In genomic region chr7:84299601-84300000, GRCm38 (mm10) we compare ENCODE assay signal across 31 mouse cellular contexts.
DNase-seq lines count a peak whose midpoint lies in the region; ATAC-seq and TF ChIP-seq lines count a peak whose summit lies in the region.
"Had no signal": no experiment of that assay in that cellular context is flagged by ENCODE, and none has a peak within 500 bp of the region (broad histone marks: within the 10 kb centered on the region; RNA-seq: fewer than 3 reads in every experiment).

No protein-coding gene starts in this region.

- peaks cover 3% of the 10 kb centered on the region; the same call in 1 of the 2 replicates for H3K4me1 ChIP-seq in lung, embryonic 14.5 days (ENCODE audit: insufficient read depth)
- no peaks in the 10 kb centered on the region for H3K4me1 ChIP-seq in lung, postnatal 0 days (ENCODE audit: insufficient read depth, low read depth, low read length)
- H3K4me1 ChIP-seq: forebrain, embryonic 10.5 days; hindbrain, embryonic 12.5 days; limb, embryonic 13.5 days; midbrain, embryonic 15.5 days; neural tube, embryonic 15.5 days; stomach, embryonic 15.5 days had no signal

- 63% methylated on average over 4 of the region's 4 CpGs for WGBS in lung, embryonic 14.5 days
- WGBS in lung, postnatal 0 days: 70% methylated on average over 4 of the region's 4 CpGs

- H3K9ac ChIP-seq in lung, embryonic 14.5 days: no peak overlapping the region
- H3K9ac ChIP-seq in lung, postnatal 0 days (replicated peaks; ENCODE audit: low read depth): no peak overlapping the region
- H3K9ac ChIP-seq: forebrain, postnatal 0 days; heart, embryonic 13.5 days; hindbrain, embryonic 12.5 days; limb, embryonic 13.5 days; midbrain, embryonic 15.5 days; neural tube, embryonic 15.5 days; stomach, embryonic 15.5 days had no signal

- no peak for TF ChIP-seq CTCF in lung, embryonic 14.5 days (IDR thresholded peaks at IDR 0.05; ENCODE audit: low read depth)
- no peak for TF ChIP-seq CTCF in lung, postnatal 0 days (IDR thresholded peaks at IDR 0.05)

- intact Hi-C loops in heart, postnatal 36 days (cut with DNase I): no loop called here

- H3K36me3 ChIP-seq in lung, embryonic 14.5 days (ENCODE audit: insufficient read depth): no peaks in the 10 kb centered on the region
- H3K36me3 ChIP-seq in lung, postnatal 0 days (ENCODE audit: insufficient read depth, low read length): no peaks in the 10 kb centered on the region
- H3K36me3 ChIP-seq: heart, embryonic 13.5 days; stomach, embryonic 15.5 days had no signal

- no peaks in the 10 kb centered on the region for H3K27me3 ChIP-seq in lung, embryonic 14.5 days (ENCODE audit: insufficient read depth, low read length)
- no peaks in the 10 kb centered on the region for H3K27me3 ChIP-seq in lung, postnatal 0 days (replicated peaks; ENCODE audit: insufficient read depth, low read length)
- H3K27me3 ChIP-seq: heart, embryonic 13.5 days; hindbrain, embryonic 12.5 days; limb, embryonic 13.5 days; midbrain, embryonic 15.5 days; neural tube, embryonic 15.5 days; stomach, embryonic 15.5 days had no signal

- DNase-seq in heart, adult 11 months: peak; percentile 66
- no peak for DNase-seq in heart, postnatal 36 days
- DNase-seq in lung, embryonic 14.5 days: peak; percentile 27
- DNase-seq in lung, postnatal 0 days (ENCODE audit: low spot score): no peak
- DNase-seq in Muller cell, postnatal 12 days (ENCODE audit: inconsistent ontology term): peak; percentile 17
- peak; percentile 36 for DNase-seq in lung, postnatal 36 days
- DNase-seq in thymus, postnatal 36 days: no peak
- DNase-seq: adrenal gland, adult 8-10 months; B cell, adult 2 months; cerebellum, adult 8-10 months; cerebellum, postnatal 36 days; forebrain, postnatal 0 days; gastrocnemius, postnatal 10 days; kidney, adult 8-10 months; kidney, postnatal 4 days; layer of hippocampus, adult 9-11 months; retina, postnatal 1 day; right cerebral cortex, postnatal 14 days; thymus, postnatal 14 days had no signal

- H3K4me3 ChIP-seq in lung, embryonic 14.5 days (ENCODE audit: low read depth, low read length): no peak overlapping the region
- H3K4me3 ChIP-seq in lung, postnatal 0 days (ENCODE audit: low read depth, low read length): no peak overlapping the region
- H3K4me3 ChIP-seq: forebrain, embryonic 10.5 days; heart, embryonic 13.5 days; hindbrain, embryonic 12.5 days; limb, embryonic 13.5 days; midbrain, embryonic 15.5 days; neural tube, embryonic 15.5 days; stomach, embryonic 15.5 days had no signal

- H3K9me3 ChIP-seq in lung, embryonic 14.5 days (ENCODE audit: low read depth, low read length): no peaks in the 10 kb centered on the region
- H3K9me3 ChIP-seq in lung, postnatal 0 days (ENCODE audit: low read length): no peaks in the 10 kb centered on the region
- H3K9me3 ChIP-seq: forebrain, embryonic 10.5 days; heart, embryonic 13.5 days; hindbrain, embryonic 12.5 days; limb, embryonic 13.5 days; midbrain, embryonic 15.5 days; neural tube, embryonic 15.5 days; stomach, embryonic 15.5 days had no signal

- no peak overlapping the region for H3K27ac ChIP-seq in lung, embryonic 14.5 days (ENCODE audit: low read depth)
- no peak overlapping the region for H3K27ac ChIP-seq in lung, postnatal 0 days (ENCODE audit: low read length)
- H3K27ac ChIP-seq: forebrain, embryonic 10.5 days; heart, embryonic 13.5 days; hindbrain, embryonic 12.5 days; kidney, postnatal 0 days; limb, embryonic 13.5 days; macrophage; midbrain, embryonic 15.5 days; neural tube, embryonic 15.5 days; stomach, embryonic 15.5 days had no signal

- TF ChIP-seq EP300 in lung, postnatal 0 days (IDR thresholded peaks at IDR 0.05): no peak

- no peak for ATAC-seq in lung, embryonic 14.5 days (ENCODE audit: insufficient read depth)
- ATAC-seq in lung, postnatal 0 days: no peak
- no peak for ATAC-seq in erythroblast, adult 5-6 weeks (replicated peaks; ENCODE audit: low FRiP score, poor library complexity, severe bottlenecking)
- ATAC-seq: forebrain, postnatal 0 days; intestine, embryonic 16.5 days; midbrain, embryonic 15.5 days had no signal

- H3K4me2 ChIP-seq in lung, embryonic 14.5 days: no peak overlapping the region
- no peak overlapping the region for H3K4me2 ChIP-seq in lung, postnatal 0 days (replicated peaks; ENCODE audit: low read depth, low read length)
- H3K4me2 ChIP-seq: heart, embryonic 13.5 days; hindbrain, embryonic 12.5 days; limb, embryonic 13.5 days; liver, embryonic 11.5 days; midbrain, embryonic 15.5 days; neural tube, embryonic 15.5 days; stomach, embryonic 15.5 days had no signal

Comparison
In these comparisons a context has a peak if more than half of its experiments do, and no peak if none do; other contexts are left out.
1. DNase-seq: peak in heart, adult 11 months (single experiment), lung, embryonic 14.5 days (single experiment), Muller cell, postnatal 12 days (single experiment) and lung, postnatal 36 days (single experiment); none in heart, postnatal 36 days (0 of 2), lung, postnatal 0 days (single experiment) and thymus, postnatal 36 days (0 of 2).